Mouse (Mus musculus) limb, embryonic 12.5 days (tissue): Measurements from ENCODE around the gene Ndc1. TPM values are rescaled to one million over a fixed set of nuclear protein-coding genes. Genes with fewer than 3 reads are reported as not detected.
"Not testable (repeated sequence)": the region's sequence is repeated elsewhere in the genome, so short reads cannot be mapped to it uniquely, and the experiment has no call there.

Source experiments
- ATAC-seq: fragments of 200-750 bp; cut with Nextera tagmentation; 2 replicates; pipeline ENCODE4 v1.8.0; 2017; ENCODE audit warnings: low read depth, moderate TSS enrichment; ENCODE audit not compliant: insufficient number of reproducible peaks, insufficient read depth, low FRiP score, low TSS enrichment
- H3K27ac ChIP-seq: fragments of 300-500 bp; sonication (generic); 2 replicates; pipeline ENCODE4 v1.5.1; 2016; ENCODE audit warnings: mild to moderate bottlenecking, moderate library complexity
- H3K27me3 ChIP-seq: fragments of 300-500 bp; sonication (generic); 2 replicates; pipeline ENCODE4 v1.6.1; 2016; ENCODE audit warnings: mild to moderate bottlenecking, moderate library complexity
- H3K36me3 ChIP-seq: fragments of 300-500 bp; sonication (generic); 2 replicates; pipeline ENCODE4 v1.6.1; 2016; ENCODE audit warnings: mild to moderate bottlenecking, moderate library complexity
- H3K4me1 ChIP-seq: fragments of 300-500 bp; sonication (generic); replicated peaks from 2 replicates; pipeline ENCODE4 v1.6.1; 2016
- H3K4me2 ChIP-seq: fragments of 300-500 bp; sonication (generic); 2 replicates; pipeline ENCODE4 v1.6.1; 2016; ENCODE audit warnings: mild to moderate bottlenecking, moderate library complexity
- H3K4me3 ChIP-seq: fragments of 300-500 bp; sonication (generic); replicated peaks from 2 replicates; pipeline ENCODE4 v1.5.1; 2016; ENCODE audit warnings: mild to moderate bottlenecking
- H3K9ac ChIP-seq: fragments of 300-500 bp; sonication (generic); replicated peaks from 2 replicates; pipeline ENCODE4 v1.6.1; 2016; ENCODE audit warnings: mild to moderate bottlenecking, moderate library complexity
- H3K9me3 ChIP-seq: fragments of 300-500 bp; sonication (generic); 2 replicates; pipeline ENCODE4 v1.6.1; 2016; ENCODE audit warnings: mild to moderate bottlenecking, moderate library complexity
- WGBS: fragments of 180-500 bp; shearing (Covaris S2); methylation state at CpG from one replicate; pipeline ENCODE4 v1.1.7; 2016; 5-methylcytosine and 5-hydroxymethylcytosine counted together
- polyA plus RNA-seq: library from polyadenylated mRNA; unstranded; fragments of >200 nt; fragmentation: Nextera tagmentation; extraction: Ambion mirVana; gene quantifications from 2 replicates; pipeline ENCODE4 v1.2.1, GENCODE M21; 2016

The Ndc1 gene
- polyA plus RNA-seq, 1 experiment from 2014 or later, result 37.5 TPM

- Histone ChIP-seq H3K9me3 (no peaks in the 10 kb centered on the region), H3K4me1 (peaks cover 9% of the 10 kb centered on the region), H3K36me3 (peaks cover 6% of the 10 kb centered on the region; the same call in 1 of the 2 replicates), H3K27me3 (no peaks in the 10 kb centered on the region), H3K9ac (no peak overlapping the region), H3K27ac (no peak overlapping the region), H3K4me3 (no peak overlapping the region), H3K4me2 (no peak overlapping the region)
- 79% methylated on average over 5 of the region's 5 CpGs for WGBS
- no peak for ATAC-seq
Measured at GRCm38 (mm10) chr4:107364190-107364639, 3.4 kb upstream of the Ndc1 start.

- H3K4me1 ChIP-seq, H3K27ac ChIP-seq, H3K27me3 ChIP-seq, H3K4me2 ChIP-seq, H3K9ac ChIP-seq, ATAC-seq, H3K9me3 ChIP-seq, H3K4me3 ChIP-seq: not testable (repeated sequence)
- H3K36me3 ChIP-seq, result peaks cover 12% of the 10 kb centered on the region
Measured at GRCm38 (mm10) chr4:107366408-107366807, 1.2 kb upstream of the Ndc1 start.

DNA sequence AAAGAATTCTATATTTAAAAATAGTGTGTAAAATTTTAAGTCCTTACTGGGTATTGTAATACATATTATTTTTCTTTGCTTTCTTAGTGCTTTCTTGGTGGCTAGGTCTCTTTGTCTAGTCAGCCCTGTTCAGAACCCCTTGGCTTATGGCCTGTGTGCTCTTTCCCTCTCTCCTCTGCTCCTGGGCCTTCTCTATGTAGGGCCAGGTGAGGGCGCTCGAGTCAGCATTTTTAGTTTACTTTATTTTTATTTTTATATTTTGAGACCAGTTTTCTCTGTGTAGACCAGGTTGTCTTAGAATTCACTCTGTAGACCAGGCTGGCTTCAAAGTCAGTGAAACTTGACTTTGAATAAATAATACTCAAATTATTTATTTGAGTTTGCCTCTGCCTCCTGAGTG is 4.7 kb downstream of the Ndc1 start:
- WGBS, result 73% methylated on average over 2 of the region's 2 CpGs
- Histone ChIP-seq H3K27ac (no peak overlapping the region), H3K36me3 (peaks cover 70% of the 10 kb centered on the region), H3K4me2 (no peak overlapping the region), H3K4me3 (no peak overlapping the region), H3K27me3 (no peaks in the 10 kb centered on the region), H3K4me1 (peaks cover 10% of the 10 kb centered on the region), H3K9ac (no peak overlapping the region), H3K9me3 (no peaks in the 10 kb centered on the region)
- ATAC-seq, result no peak

DNA sequence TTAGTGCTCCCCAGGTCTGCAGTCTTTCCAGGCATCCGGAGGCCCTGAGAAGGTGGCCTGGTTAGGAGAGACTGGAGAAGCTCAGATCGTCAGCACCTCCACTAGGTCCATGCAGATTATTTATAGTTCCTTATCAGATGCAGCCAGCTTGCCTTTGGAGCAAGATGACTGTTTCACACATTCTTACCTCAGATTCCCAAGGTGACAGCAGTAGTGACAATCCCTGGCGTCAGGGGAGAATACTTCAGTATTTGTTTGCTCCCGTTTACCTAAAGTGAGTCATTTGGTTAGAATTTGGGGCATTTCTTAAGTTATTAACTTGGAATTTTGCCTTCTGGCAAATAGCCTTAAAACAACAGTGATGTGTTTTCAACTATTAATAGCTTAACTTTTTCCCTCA is 7.1 kb downstream of the Ndc1 start:
- WGBS, result 83% methylated on average over 4 of the region's 4 CpGs
- Histone ChIP-seq H3K4me2 (no peak overlapping the region), H3K9ac (no peak overlapping the region), H3K27me3 (no peaks in the 10 kb centered on the region), H3K27ac (no peak overlapping the region), H3K36me3 (peaks cover 87% of the 10 kb centered on the region), H3K9me3 (no peaks in the 10 kb centered on the region), H3K4me1 (no peaks in the 10 kb centered on the region), H3K4me3 (no peak overlapping the region)
- ATAC-seq, result no peak

GRCm38 (mm10) chr4:107378954-107379353 is 11.4 kb downstream of the Ndc1 start:
- ATAC-seq, result no peak
- Histone ChIP-seq H3K36me3 (peaks cover 87% of the 10 kb centered on the region), H3K9me3 (no peaks in the 10 kb centered on the region), H3K4me2 (no peak overlapping the region), H3K27ac (no peak overlapping the region), H3K4me1 (no peaks in the 10 kb centered on the region), H3K9ac (no peak overlapping the region), H3K4me3 (no peak overlapping the region), H3K27me3 (no peaks in the 10 kb centered on the region)
- WGBS, result 90% methylated on average over 6 of the region's 6 CpGs

DNA sequence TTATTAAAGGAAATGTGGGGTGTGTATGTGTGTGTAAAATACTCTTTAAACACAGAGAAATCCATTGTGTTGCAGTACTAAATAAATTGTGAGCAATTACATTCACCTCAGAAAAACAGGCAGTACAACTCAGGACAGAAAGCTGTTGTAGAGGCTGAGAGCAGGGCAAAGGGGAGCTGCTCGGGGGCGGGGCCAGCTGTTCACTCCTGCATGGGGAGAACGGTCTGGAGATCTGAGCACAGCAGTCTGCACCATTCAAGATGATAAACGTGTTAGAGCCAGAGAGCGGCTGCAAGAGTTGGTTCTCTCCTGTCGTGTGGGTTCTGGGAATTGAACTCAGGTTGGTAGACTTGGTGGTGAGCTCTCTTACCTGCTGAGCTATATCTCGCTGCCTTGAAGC is 13.3 kb downstream of the Ndc1 start:
- Histone ChIP-seq H3K27me3 (no peaks in the 10 kb centered on the region), H3K4me2 (no peak overlapping the region), H3K4me1 (no peaks in the 10 kb centered on the region), H3K9ac (no peak overlapping the region), H3K36me3 (peaks cover 83% of the 10 kb centered on the region), H3K4me3 (no peak overlapping the region), H3K9me3 (no peaks in the 10 kb centered on the region), H3K27ac (no peak overlapping the region)
- 79% methylated on average over 7 of the region's 7 CpGs for WGBS
- no peak for ATAC-seq

DNA sequence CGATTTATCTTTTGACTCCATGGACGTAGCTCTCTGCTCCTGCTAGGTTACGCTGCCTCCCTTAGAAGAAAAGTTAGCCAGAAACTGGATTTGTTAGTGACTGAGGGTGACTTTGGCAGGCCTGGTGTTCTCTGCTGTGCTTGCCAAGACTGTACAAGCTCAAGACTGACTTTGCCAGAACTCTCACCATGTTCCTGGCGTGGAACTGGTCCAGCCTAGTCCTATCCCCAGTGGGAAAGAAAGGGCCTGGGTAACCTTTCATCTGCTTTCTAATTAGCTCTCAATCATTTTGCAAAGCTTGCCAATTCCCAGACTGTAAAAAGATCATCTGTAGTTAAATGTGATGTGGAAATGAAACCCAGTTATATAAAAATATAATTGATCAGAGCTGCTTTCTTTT is 19.5 kb downstream of the Ndc1 start:
- H3K9me3 ChIP-seq, result no peaks in the 10 kb centered on the region
- 94% methylated on average over 4 of the region's 4 CpGs for WGBS
- H3K36me3 ChIP-seq, result peaks cover 90% of the 10 kb centered on the region

DNA sequence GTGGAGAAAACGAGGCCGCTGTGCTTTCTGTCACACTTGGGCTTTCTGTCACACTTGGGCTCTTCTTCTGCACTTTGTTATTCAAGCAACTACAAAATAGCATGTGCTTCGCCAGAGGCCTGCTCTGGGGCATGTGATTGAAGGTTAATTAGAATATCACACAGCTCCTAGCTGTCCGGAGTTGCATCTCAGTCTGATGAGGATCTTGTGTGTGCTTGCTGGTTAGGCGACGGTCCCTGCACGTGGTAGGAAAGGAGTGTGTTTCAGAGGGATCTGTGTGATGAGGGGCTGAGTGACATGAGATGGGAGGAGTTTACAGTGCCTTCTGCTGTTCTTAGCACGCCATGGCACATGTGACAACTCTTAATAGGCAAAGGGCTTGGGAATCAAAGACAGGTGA is 19.9 kb downstream of the Ndc1 start:
- no peak overlapping the region for H3K4me2 ChIP-seq
- 93% methylated on average over 8 of the region's 8 CpGs for WGBS
- no peak overlapping the region for H3K27ac ChIP-seq
- H3K9me3 ChIP-seq, result no peaks in the 10 kb centered on the region
- no peaks in the 10 kb centered on the region for H3K27me3 ChIP-seq
- H3K9ac ChIP-seq, result no peak overlapping the region
- ATAC-seq, result no peak
- H3K4me1 ChIP-seq, result no peaks in the 10 kb centered on the region
- H3K36me3 ChIP-seq, result peaks cover 90% of the 10 kb centered on the region
- no peak overlapping the region for H3K4me3 ChIP-seq

More for the DNA sequence above, 19.5 kb downstream of the Ndc1 start:
- no peaks in the 10 kb centered on the region for H3K27me3 ChIP-seq
- no peak for ATAC-seq
- no peak overlapping the region for H3K9ac ChIP-seq
- H3K4me3 ChIP-seq, result no peak overlapping the region
- no peak overlapping the region for H3K4me2 ChIP-seq
- no peak overlapping the region for H3K27ac ChIP-seq
- H3K4me1 ChIP-seq, result no peaks in the 10 kb centered on the region

- no peaks in the 10 kb centered on the region for H3K9me3 ChIP-seq
- peaks cover 90% of the 10 kb centered on the region for H3K36me3 ChIP-seq
- 92% methylated on average over 2 of the region's 2 CpGs for WGBS
- H3K27ac ChIP-seq, result no peak overlapping the region
- no peak for ATAC-seq
- no peak overlapping the region for H3K4me3 ChIP-seq
- H3K4me2 ChIP-seq, result no peak overlapping the region
- no peak overlapping the region for H3K9ac ChIP-seq
- H3K4me1 ChIP-seq, result no peaks in the 10 kb centered on the region
- no peaks in the 10 kb centered on the region for H3K27me3 ChIP-seq
Measured at GRCm38 (mm10) chr4:107388291-107388690, 20.7 kb downstream of the Ndc1 start.

GRCm38 (mm10) chr4:107389345-107389744 is 21.8 kb downstream of the Ndc1 start:
- H3K4me1 ChIP-seq, result no peaks in the 10 kb centered on the region
- no peak overlapping the region for H3K9ac ChIP-seq
- no peak overlapping the region for H3K27ac ChIP-seq
- no peak overlapping the region for H3K4me2 ChIP-seq
- H3K9me3 ChIP-seq, result no peaks in the 10 kb centered on the region
- WGBS, result 94% methylated on average over 3 of the region's 3 CpGs
- ATAC-seq, result no peak
- no peaks in the 10 kb centered on the region for H3K27me3 ChIP-seq
- H3K4me3 ChIP-seq, result no peak overlapping the region
- H3K36me3 ChIP-seq, result peaks cover 94% of the 10 kb centered on the region

- Histone ChIP-seq H3K27me3 (no peaks in the 10 kb centered on the region), H3K4me1 (no peaks in the 10 kb centered on the region), H3K9me3 (no peaks in the 10 kb centered on the region), H3K36me3 (peaks cover 97% of the 10 kb centered on the region), H3K27ac (no peak overlapping the region), H3K9ac (no peak overlapping the region), H3K4me2 (no peak overlapping the region), H3K4me3 (no peak overlapping the region)
- 85% methylated on average over 2 of the region's 2 CpGs for WGBS
- ATAC-seq, result no peak
Measured at GRCm38 (mm10) chr4:107393771-107394170, 26.2 kb downstream of the Ndc1 start.

- ATAC-seq, result no peak
- WGBS, result 78% methylated on average over 4 of the region's 4 CpGs
- Histone ChIP-seq H3K4me3 (no peak overlapping the region), H3K9me3 (no peaks in the 10 kb centered on the region), H3K4me2 (no peak overlapping the region), H3K27ac (no peak overlapping the region), H3K27me3 (peaks cover 5% of the 10 kb centered on the region; the same call in 1 of the 2 replicates), H3K36me3 (peaks cover 27% of the 10 kb centered on the region; the same call in 1 of the 2 replicates), H3K9ac (no peak overlapping the region), H3K4me1 (peaks cover 5% of the 10 kb centered on the region; the same call in 1 of the 2 replicates)
Measured at GRCm38 (mm10) chr4:107420202-107420601, 52.6 kb downstream of the Ndc1 start.
